Mouse (Mus musculus) intestine, embryonic 15.5 days (tissue): ENCODE results near the gene Olfr1491. TPM values are rescaled to one million over a fixed set of nuclear protein-coding genes. Genes with fewer than 3 reads are reported as not detected.

Experiments
- ATAC-seq: fragments of 200-750 bp; cut with Nextera tagmentation; 2 replicates; pipeline ENCODE4 v1.8.0; 2017; ENCODE audit warnings: moderate TSS enrichment, moderate library complexity
- H3K27ac ChIP-seq: fragments of 300-500 bp; sonication (generic); 2 replicates; pipeline ENCODE4 v1.5.1; 2015; ENCODE audit warnings: mild to moderate bottlenecking, inconsistent platforms
- H3K27me3 ChIP-seq: fragments of 300-500 bp; sonication (generic); replicated peaks from 2 replicates; pipeline ENCODE4 v1.6.1; 2015; ENCODE audit warnings: inconsistent platforms
- H3K36me3 ChIP-seq: fragments of 300-500 bp; sonication (generic); 2 replicates; pipeline ENCODE4 v1.6.1; 2015; ENCODE audit warnings: inconsistent platforms
- H3K4me1 ChIP-seq: fragments of 300-500 bp; sonication (generic); replicated peaks from 2 replicates; pipeline ENCODE4 v1.6.1; 2015; ENCODE audit warnings: inconsistent platforms
- H3K4me2 ChIP-seq: fragments of 300-500 bp; sonication (generic); replicated peaks from 2 replicates; pipeline ENCODE4 v1.6.1; 2015; ENCODE audit warnings: mild to moderate bottlenecking, inconsistent platforms
- H3K4me3 ChIP-seq: fragments of 300-500 bp; sonication (generic); replicated peaks from 2 replicates; pipeline ENCODE4 v1.5.1; 2015; ENCODE audit warnings: inconsistent platforms
- H3K9ac ChIP-seq: fragments of 300-500 bp; sonication (generic); 2 replicates; pipeline ENCODE4 v1.6.1; 2015; ENCODE audit warnings: inconsistent platforms
- H3K9me3 ChIP-seq: fragments of 300-500 bp; sonication (generic); 2 replicates; pipeline ENCODE4 v1.6.1; 2016; ENCODE audit warnings: inconsistent platforms
- WGBS: fragments of 180-500 bp; shearing (Covaris S2); methylation state at CpG from one replicate; pipeline ENCODE4 v1.1.7; 2015; 5-methylcytosine and 5-hydroxymethylcytosine counted together
- polyA plus RNA-seq: library from polyadenylated mRNA; unstranded; fragments of >200 nt; fragmentation: Nextera tagmentation; extraction: Ambion mirVana; gene quantifications from 2 replicates; pipeline ENCODE4 v1.2.1, GENCODE M21; 2015

Gene Olfr1491
- not detected in 2 replicates for polyA plus RNA-seq

DNA sequence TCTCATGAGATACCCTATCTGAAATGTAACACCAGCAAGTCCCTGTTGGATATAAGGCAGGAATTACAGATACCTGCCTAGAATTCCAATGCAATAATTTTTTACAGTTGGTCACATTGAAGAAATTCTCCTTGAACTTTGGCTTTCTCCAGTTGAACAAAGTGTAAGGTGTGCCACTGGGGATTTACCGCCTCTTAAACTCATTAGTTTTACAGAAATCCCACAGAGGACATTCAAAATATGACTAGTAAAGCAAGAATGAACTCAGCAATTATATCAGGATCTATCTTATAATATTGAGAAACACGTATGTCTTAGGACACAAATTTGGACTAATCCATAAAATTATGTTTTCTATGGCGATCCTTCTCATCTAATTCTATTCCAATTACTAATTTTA is at the start of gene Olfr1491:
TSS of gene Olfr1491 (plus strand) at position 301 of the 400 bp plus-strand sequence.
- Histone ChIP-seq H3K4me2 (no peak within 1 kb of the TSS), H3K27me3 (no peaks in the 10 kb centered on the region), H3K4me1 (no peaks in the 10 kb centered on the region), H3K36me3 (no peaks in the 10 kb centered on the region), H3K4me3 (no peak within 1 kb of the TSS), H3K9me3 (no peaks in the 10 kb centered on the region), H3K27ac (no peak within 1 kb of the TSS), H3K9ac (no peak within 1 kb of the TSS)
- ATAC-seq: no peak
- WGBS: 76% methylated on average over 3 of the region's 3 CpGs

DNA sequence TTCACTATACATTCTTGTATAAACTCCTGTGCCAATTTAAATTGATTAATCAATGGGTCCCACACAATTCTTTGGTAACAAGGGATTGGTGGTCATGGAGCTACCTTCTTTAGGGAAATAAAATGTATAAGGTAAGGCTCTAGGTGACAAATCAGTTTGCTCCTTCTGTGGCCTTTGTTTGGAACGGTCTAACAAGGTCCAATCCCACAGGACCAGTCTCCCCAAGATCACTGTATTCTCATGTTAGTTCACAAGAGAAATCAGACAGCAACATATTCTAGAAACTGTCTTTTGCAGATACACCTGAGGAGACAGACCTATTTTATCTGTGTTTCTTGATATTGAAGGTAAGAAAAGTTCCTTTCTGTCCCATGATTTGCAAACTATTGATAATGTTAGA is 46.3 kb upstream of the Olfr1491 start, which contains the start of gene Olfr1490:
TSS of gene Olfr1490 (plus strand) at position 301 of the 400 bp plus-strand sequence.
- Histone ChIP-seq H3K36me3 (no peaks in the 10 kb centered on the region), H3K9me3 (no peaks in the 10 kb centered on the region), H3K27ac (no peak within 1 kb of the TSS), H3K9ac (no peak within 1 kb of the TSS), H3K4me1 (no peaks in the 10 kb centered on the region), H3K4me2 (no peak within 1 kb of the TSS), H3K27me3 (no peaks in the 10 kb centered on the region), H3K4me3 (no peak within 1 kb of the TSS)
- ATAC-seq: no peak
- whole genome bisulfite sequencing: 60% methylated on average over 1 of the region's 1 CpGs

DNA sequence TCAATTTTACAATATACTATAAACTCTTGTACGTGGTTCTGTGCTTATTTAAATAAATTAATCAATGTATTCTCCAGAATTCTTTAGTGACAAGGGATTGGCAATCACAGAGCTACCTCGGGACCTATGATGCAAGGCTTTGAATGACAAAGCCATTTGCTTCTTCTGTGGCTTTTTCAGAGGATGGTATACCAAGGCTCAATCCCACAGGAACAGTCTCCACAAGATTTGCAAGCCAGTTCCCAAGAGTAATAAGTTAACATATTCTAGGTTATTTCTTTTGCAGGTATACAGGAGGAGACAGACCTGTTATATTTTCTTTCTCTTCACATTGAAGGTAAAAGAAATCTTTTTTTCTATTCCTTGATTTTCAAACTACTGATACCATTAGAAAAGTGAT is 25.9 kb downstream of the Olfr1491 start, which contains the start of gene Olfr1493-ps1:
TSS of gene Olfr1493-ps1 (plus strand) at position 301 of the 400 bp plus-strand sequence.
- no peaks in the 10 kb centered on the region for H3K9me3 ChIP-seq
- no peak for ATAC-seq
- WGBS: 57% methylated on average over 2 of the region's 2 CpGs
- H3K4me2 ChIP-seq: no peak within 1 kb of the TSS
- H3K9ac ChIP-seq: no peak within 1 kb of the TSS
- no peak within 1 kb of the TSS for H3K27ac ChIP-seq
- no peak within 1 kb of the TSS for H3K4me3 ChIP-seq
- no peaks in the 10 kb centered on the region for H3K36me3 ChIP-seq
- H3K4me1 ChIP-seq: no peaks in the 10 kb centered on the region
- no peaks in the 10 kb centered on the region for H3K27me3 ChIP-seq

DNA sequence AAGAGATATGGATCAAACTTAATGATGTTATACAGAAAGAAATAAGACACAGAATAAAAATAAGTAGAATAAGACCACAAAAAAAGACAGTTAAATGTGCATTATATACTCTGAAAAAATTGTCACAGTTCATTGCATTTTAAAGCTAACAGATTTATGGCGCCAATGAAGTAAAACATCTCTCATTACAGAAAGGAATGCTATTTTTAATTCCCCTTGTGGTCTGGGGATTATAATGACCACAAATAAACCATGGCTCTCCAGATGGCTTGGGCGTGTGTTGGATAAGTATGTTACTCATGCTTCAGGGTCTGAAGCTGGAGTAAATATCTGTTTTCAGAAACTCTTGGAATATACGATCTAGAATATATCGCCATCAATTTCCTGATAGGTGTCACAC is 42.4 kb downstream of the Olfr1491 start, which contains the start of gene Olfr1494:
TSS of gene Olfr1494 (plus strand) at position 301 of the 400 bp plus-strand sequence.
- WGBS: 83% methylated on average over 4 of the region's 4 CpGs
- no peak within 1 kb of the TSS for H3K27ac ChIP-seq
- no peaks in the 10 kb centered on the region for H3K36me3 ChIP-seq
- no peaks in the 10 kb centered on the region for H3K4me1 ChIP-seq
- H3K9me3 ChIP-seq: no peaks in the 10 kb centered on the region
- no peak within 1 kb of the TSS for H3K4me2 ChIP-seq
- no peak within 1 kb of the TSS for H3K9ac ChIP-seq
- no peak for ATAC-seq
- no peak within 1 kb of the TSS for H3K4me3 ChIP-seq
- no peaks in the 10 kb centered on the region for H3K27me3 ChIP-seq

DNA sequence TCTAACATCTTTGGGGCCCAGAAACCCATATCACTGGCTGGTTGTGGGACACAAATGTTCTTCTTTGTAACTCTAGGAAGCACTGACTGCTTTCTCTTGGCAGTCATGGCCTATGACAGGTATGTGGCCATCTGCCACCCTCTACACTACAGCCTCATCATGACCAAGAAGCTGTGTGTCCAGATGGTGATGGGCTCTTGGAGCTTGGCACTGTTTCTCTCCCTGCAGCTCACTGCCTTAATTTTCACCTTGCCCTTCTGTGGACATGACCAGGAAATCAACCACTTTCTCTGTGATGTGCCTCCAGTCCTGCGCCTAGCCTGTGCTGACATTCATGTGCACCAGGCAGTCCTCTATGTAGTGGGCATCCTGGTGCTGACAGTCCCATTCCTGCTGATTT is 52.3 kb downstream of the Olfr1491 start:
- WGBS: 92% methylated on average over 1 of the region's 1 CpGs
- H3K4me3 ChIP-seq: no peak overlapping the region
- H3K27ac ChIP-seq: no peak overlapping the region
- no peaks in the 10 kb centered on the region for H3K4me1 ChIP-seq
- H3K36me3 ChIP-seq: no peaks in the 10 kb centered on the region
- no peak overlapping the region for H3K4me2 ChIP-seq
- no peaks in the 10 kb centered on the region for H3K9me3 ChIP-seq
- no peaks in the 10 kb centered on the region for H3K27me3 ChIP-seq
- ATAC-seq: no peak
- no peak overlapping the region for H3K9ac ChIP-seq

Other genes with a start within 250 kb of the Olfr1491 start
- not detected in 2 replicates for gene Olfr1472, start 241.2 kb upstream of the Olfr1491 start, polyA plus RNA-seq
- not detected in 2 replicates for gene Olfr1474, start 227.7 kb upstream of the Olfr1491 start, polyA plus RNA-seq
- not detected in 2 replicates for gene Olfr1475, start 217.1 kb upstream of the Olfr1491 start, polyA plus RNA-seq
- gene Olfr1477, start 196.7 kb upstream of the Olfr1491 start, polyA plus RNA-seq: not detected in 2 replicates
- gene Olfr1480, start 169.4 kb upstream of the Olfr1491 start, polyA plus RNA-seq: not detected in 2 replicates
- gene Olfr1484, start 113.8 kb upstream of the Olfr1491 start, polyA plus RNA-seq: not detected in 2 replicates
- gene Olfr1487, start 79.9 kb upstream of the Olfr1491 start, polyA plus RNA-seq: not detected in 2 replicates
- not detected in 2 replicates for gene Olfr1489, start 65.6 kb upstream of the Olfr1491 start, polyA plus RNA-seq
- gene Olfr1490, start 46.2 kb upstream of the Olfr1491 start, polyA plus RNA-seq: not detected in 2 replicates
- gene Olfr1493-ps1, start 26.0 kb downstream of the Olfr1491 start, polyA plus RNA-seq: not detected in 2 replicates
- not detected in 2 replicates for gene Olfr1494, start 42.5 kb downstream of the Olfr1491 start, polyA plus RNA-seq
- not detected in 2 replicates for gene Olfr1495, start 67.3 kb downstream of the Olfr1491 start, polyA plus RNA-seq
- gene Olfr1496, start 80.6 kb downstream of the Olfr1491 start, polyA plus RNA-seq: not detected in 2 replicates
- gene Olfr1497, start 100.9 kb downstream of the Olfr1491 start, polyA plus RNA-seq: not detected in 2 replicates
- gene Olfr1499, start 122.2 kb downstream of the Olfr1491 start, polyA plus RNA-seq: not detected in 2 replicates
- gene Olfr1500, start 133.2 kb downstream of the Olfr1491 start, polyA plus RNA-seq: not detected in 2 replicates
- not detected in 2 replicates for gene Olfr1501, start 153.4 kb downstream of the Olfr1491 start, polyA plus RNA-seq
- gene Olfr1502, start 164.5 kb downstream of the Olfr1491 start, polyA plus RNA-seq: not detected in 2 replicates
- not detected in 2 replicates for gene Olfr1504, start 200.7 kb downstream of the Olfr1491 start, polyA plus RNA-seq
- not detected in 2 replicates for gene Olfr1505, start 216.3 kb downstream of the Olfr1491 start, polyA plus RNA-seq